Mouse (Mus musculus): ENCODE results near the gene Cend1. TPM values are rescaled to one million over a fixed set of nuclear protein-coding genes. Genes with fewer than 3 reads are reported as not detected.
"Not testable (repeated sequence)": the region's sequence is repeated elsewhere in the genome, so short reads cannot be mapped to it uniquely, and the experiment has no call there.

Gene Cend1
- total RNA-seq, 2 experiments from 2014 or later, result 111 to 122 TPM

DNA sequence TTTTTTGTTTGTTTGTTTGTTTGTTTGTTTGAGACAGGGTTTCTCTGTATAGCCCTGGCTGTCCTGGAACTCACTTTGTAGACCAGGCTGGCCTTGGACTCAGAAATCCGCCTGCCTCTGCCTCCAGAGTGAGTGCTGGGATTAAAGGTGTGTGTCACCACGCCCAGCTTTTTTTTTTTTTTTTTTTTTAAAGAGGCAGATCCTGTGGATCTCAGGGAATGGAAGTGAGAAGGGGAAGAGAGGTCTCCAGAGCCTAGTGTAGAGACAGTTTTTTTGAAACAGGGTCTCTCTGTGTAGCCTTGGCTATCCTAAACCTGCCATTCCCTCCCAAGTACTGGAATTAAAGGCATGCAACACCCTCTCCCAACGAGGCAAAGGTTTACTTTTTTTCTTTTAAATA lies 17.1 kb upstream of the Cend1 start:
- intact Hi-C loops (cut with DNase I); DNase-seq: not testable (repeated sequence)

DNA sequence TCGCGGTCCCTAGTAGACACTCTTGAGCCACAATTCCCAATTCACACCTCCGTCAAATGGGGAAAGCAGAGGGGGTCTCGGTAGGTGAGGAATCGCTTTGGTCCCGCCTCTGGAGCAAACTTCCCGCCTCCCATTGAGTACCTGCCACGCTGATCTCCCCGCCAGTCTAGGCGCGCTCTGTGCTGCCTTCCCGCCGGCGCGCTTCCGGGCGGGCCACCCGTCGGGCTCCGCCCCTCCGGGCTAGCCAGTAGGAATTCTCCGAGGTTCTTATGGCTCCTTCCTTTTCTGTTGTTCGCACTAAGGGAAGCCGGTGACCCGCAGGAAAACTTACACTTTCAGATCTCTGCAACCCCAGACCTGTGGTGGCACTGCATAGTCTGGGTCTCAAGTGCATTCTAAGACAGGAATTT lies 14.5 kb upstream of the Cend1 start, which contains the start of gene Pidd1:
Pidd1 (minus strand) TSS at position 198 of the 410 bp plus-strand sequence.
- DNase-seq, result no peak
- intact Hi-C loops (cut with DNase I), result no loop called here

DNA sequence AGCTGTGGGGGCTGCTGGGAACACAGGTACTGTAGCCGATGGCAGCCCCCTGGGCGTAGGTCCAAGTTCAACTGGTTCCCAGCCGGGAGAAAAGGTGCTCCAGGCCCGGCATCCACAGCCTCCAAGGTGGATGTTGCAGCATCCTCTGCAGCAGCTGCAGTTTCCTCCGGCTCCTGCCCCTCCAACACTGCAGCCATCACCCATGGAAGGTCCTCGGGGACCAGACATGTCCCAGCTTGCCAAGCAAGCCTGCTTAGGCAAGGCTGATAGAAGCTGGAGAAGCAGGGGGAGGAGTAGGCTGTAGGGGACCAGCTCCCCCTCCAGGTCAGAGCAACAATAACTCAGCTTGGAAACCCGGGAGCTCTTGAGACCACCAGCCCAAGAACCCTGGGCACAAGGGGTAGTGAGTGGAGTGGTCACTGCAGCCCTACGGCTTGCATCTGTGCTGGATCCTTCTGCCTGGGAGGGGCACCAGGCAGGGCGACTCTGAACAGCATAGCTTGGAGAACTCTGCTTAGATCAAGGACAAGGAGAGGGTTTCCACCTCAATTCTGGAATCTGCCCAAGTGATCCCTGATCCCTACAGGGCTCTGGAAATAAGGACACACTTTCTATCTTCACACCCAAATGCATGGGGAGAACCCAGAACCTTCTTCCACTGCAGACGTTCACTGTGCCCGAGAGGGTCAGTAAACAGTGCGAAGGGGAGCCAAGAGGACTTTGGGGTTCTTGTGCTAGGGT lies 14.0 kb upstream of the Cend1 start:
- intact Hi-C loops (cut with DNase I), result no loop called here
- peak; percentile 57 for DNase-seq

DNA sequence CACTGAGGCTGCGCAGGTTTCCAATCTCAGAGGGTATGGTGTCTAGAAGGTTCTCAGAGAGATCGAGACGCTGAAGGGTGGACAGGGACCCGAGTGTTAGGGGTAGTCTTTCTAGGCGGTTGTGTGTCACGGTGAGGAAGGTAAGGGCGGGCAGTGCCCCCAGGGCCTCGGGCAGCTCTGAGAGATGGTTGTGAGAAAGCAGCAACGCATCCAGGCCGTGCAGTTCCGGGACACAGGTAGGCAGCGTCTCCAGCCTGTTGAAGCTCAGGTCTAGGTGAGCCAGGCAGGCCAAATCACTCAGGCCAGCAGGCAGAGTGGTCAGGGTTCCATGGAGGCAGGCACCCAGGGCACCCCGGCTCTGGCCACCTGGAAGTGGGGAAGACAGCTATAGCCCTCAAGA lies 12.9 kb upstream of the Cend1 start:
- intact Hi-C loops (cut with DNase I), result no loop called here

DNA sequence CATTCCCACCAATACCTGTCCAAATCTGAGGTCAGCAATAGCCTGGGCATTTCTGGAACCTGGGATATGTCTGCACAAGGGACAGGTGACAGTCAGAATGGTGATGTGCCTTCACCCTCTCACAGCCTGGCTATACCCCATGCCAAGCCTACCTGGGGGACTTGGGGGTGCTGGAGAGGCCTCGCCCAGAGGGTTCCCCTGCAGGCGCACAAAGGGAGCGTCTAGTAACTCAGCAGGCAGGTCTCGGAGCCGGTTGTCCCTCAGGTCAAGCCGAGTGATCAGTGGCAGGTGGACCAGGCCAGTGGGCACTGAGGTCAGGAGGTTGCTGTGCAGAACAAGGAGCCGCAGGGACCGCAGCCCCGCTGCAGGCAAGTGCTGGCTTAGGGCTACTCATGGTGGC lies 12.2 kb upstream of the Cend1 start:
- DNase-seq, result no peak
- intact Hi-C loops (cut with DNase I), result no loop called here

More for the DNA sequence above, 12.9 kb upstream of the Cend1 start:
- DNase-seq, result no peak

DNA sequence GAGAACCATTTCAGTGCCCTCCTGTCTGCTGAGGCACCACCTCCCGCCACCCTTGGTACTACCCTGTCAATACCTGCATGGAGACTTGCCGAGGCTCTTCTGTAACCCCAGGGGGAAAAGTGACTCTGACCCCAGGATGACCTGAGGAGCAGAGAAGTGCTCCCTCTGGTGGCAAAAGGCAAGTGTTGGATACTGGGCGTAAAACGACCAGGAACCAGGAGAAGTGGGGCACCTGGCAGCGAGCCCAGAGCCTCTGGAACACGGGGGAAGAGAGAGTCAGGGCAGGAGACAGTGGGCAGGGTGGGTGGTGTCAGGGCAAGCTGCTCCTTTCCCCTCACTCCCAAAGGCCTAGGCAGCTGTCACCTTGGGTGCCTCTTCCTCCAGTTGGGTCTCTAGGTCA lies 11.3 kb upstream of the Cend1 start:
- peak; percentile 78 for DNase-seq
- intact Hi-C loops (cut with DNase I), result no loop called here

DNA sequence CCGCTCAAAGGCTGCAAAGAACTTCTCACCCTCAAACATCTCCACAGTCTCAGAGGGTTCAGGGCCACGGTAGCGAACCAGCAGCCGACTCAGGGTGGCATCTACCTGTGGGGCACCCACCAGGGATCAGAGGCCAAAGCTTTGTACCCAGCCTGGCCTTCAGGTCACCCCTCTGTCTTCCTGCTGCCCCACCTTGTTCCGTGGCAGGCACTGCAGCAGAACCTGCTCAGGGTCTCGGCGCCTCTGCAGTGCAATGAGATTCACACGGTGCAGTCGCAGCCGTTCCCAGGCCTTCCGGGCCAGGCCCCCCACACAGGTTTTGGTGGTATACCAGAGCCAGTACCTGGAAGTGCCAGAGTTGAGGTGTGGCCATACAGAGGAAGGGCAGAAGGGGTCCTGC lies 10.5 kb upstream of the Cend1 start:
- DNase-seq, result no peak
- intact Hi-C loops (cut with DNase I), result no loop called here

DNA sequence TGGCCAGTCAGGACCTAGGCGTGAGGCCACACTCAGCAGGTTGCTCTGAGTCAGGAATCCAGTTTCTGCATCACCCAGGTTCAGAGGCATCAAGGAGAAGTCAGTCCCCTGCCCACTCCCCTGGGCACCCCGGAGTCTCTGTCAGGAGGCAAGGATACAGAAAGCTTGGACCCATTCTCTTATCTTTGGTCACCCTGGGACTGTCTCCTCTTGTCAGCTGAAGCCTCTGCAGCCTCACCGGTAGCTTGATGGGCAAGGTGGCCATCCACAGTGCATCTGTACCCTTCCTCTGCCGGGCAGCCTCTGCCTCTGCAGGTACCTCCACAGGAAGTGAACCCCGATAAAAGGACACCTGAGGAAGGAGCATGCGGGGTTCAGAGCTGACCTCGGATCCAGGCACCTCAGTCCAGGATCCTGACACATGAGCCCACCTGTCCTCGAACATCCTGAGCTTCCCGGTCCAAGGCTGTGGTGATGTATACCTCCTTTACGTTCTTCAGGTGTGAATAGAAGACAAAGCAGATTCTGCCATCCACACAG lies 9.9 kb upstream of the Cend1 start:
- intact Hi-C loops (cut with DNase I), result no loop called here
- no peak for DNase-seq

DNA sequence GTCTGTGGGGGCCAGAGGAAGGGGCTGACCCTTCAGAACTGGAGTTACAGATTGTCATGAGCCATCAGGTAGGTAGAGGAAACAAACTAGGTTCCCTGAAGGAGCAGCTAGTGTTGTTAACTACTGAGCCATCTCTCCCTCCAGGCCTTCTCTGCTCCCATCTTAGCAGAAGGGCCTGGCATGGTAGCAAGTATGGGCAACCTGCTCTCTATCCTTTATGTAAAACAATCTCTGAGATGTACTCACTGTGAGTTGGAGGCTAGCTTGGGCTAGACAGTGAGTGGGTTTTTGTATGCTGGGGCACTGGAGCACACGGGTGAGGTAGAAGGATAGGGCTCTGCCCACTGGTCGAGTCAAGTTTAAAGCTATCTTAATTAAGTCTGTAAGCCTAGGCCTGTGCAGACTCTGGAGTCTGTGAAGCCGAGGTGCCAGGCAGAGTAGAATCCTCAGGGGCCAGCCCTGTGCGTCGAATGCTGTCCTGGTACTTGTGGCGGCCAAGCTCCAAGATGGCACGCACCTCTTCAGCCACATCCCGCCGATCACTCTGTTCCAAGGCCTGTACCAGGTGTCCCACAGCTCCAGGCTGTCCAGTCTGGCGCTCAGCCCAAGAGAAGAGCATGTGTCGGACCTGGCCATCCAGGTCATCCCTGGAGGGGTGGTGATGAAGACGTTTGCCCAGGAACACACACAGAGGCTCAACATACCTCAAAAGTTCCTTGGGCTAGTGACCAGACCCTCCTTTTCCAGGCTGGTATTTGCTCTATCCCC lies 9.1 kb upstream of the Cend1 start:
- intact Hi-C loops (cut with DNase I), result no loop called here
- DNase-seq, result no peak

DNA sequence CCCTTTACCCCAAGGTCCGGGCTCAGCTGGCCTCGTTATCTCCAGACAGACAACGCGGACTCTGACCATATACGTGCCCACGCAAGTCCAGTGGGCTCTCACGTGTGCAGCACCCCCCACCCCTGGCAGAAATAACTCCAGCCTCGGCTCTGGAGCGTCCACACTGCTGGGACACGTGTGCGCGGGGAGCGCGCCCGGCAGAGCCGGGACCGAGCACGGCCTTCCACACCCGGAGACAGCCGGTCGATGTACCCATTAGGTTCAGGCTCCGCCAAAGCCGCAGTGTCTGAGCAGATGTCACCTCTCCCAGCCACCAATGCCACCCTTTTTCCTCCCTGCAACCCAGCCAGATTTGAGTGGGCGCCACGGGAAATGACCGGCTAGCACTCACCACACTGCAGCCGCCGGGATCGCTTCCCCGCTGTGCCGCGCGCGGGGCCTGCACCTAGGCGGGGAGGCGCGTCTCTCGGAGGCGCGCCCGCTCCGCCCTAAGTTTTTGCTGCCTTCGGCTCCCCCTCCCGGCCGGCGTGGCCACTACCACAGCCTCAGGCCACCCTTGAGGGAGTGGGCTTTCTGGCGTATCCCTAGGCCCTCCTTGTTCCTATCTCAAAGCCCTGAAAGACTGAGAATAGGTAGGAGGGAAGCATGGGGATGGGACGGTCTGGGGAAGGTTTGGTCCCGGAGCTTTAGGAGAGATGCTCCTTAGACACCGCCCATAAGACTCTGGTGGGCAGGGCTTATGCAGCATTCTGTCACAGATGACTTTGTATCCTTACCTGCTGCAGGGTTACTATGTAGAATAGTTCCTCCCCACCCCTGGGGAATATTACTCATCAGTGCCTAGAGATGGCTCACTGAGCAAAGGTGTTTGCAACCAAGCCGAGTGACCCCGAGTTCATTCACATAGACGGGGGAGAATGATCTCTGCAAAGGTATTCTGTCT lies 8.2 kb upstream of the Cend1 start, which contains the start of gene Slc25a22:
Slc25a22 (minus strand) TSS at position 715 of the 943 bp plus-strand sequence.
- DNase-seq, result peak; percentile 86
- intact Hi-C loops (cut with DNase I), result no loop called here

DNA sequence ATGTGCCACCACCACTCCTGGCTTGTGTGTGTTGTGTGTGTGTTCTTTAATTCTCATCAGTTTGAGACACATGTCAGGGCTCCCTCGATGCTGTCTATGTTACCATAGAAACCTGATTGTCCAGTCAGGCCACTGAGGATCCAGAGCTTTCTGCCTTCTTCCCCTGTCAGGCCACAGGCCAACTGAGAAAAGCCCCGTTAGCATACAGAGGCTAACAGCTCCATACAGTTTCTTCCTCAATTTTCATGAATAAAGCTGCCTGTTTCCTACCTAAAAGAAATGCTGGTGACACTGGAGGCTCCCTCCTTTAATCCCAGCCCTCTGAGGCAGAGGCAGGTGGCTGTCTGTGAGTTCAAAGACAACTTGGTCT lies 7.2 kb upstream of the Cend1 start:
- no peak for DNase-seq
- intact Hi-C loops (cut with DNase I), result no loop called here

DNA sequence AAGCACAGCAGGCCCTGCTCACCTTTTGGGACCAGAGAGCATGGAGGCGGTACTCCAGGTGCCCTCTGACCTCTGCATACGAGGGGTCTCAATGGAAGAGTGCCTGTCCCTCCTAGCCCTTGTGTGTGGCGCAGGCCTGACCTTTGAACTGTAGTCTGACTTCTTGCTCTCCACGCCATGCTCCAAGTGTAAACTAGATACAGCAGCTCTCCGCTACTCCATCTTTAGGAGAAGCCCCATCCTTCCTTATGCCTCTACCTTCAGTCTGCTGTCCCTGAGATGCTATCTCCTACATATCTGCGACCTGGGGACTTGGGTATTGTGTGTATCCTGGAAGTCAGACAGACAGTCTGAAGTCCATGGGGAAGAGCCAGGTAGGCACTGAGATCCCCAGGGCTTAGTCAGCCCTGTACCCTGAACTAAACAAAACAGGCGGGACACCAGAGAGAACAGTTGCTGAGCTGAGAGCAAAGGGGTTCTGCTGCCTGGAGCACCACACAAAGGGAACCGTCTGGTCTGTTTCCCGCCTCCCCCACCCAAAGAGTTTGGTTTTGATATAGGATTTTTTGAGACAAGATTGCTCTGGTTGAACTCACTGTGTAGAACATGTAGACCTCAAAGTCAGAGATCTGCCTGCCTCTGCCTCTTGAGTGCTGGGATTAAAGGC lies 6.7 kb upstream of the Cend1 start:
- no peak for DNase-seq
- intact Hi-C loops (cut with DNase I), result no loop called here

DNA sequence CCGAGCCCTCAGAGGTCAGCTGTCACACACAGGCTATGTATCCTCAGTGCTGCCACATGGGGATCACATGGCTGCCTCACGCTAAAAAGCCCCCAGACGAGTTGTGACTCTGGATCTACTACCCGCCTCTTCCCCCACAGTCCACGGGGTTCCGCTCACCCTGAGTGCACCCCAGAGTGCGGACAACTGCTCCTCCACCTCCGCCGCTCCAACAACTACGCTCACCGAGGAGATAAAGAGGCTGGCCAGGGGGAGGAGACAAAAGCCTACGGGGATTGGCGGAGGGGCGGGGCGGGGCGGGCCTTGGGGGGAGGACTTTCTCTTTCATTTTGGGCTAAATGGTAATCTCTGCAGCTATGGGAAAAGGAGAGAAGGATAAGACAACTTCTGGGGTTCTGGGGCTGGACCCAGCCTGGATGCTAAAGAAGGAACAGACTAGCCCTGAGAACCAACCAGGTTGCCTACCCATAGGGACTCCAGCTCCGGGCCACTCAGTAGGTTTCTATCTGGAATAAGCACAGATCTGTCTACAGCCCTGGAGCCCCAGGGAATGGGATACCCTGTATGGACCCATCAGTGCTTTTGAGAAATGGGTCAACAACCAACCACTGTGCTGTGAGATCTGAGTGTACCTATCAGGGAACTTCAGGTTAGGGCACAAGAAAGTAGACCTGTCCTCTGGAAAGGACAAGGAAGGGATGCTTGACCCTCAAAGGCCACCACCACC lies 6.0 kb upstream of the Cend1 start:
- peak; percentile 49 for DNase-seq
- intact Hi-C loops (cut with DNase I), result no loop called here

DNA sequence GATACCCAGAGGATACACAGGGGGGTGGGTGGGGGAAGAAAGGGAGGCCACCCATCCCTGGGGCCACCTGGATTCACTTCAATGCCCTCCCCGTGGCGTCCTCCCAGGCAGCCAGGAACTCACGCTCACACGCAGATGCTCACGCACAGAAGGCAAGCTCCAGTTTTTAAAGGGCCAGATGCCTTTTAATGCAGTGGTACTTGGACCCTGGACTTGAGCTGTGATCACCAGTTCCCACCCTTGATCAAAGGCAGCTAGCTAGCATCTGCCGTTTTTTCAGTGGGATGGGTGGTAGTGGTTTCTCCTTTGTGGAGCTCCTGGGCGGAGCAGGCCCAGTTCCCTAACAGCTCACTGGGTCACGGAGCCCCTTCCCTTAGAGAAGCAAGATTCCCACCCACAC lies 5.2 kb upstream of the Cend1 start:
- intact Hi-C loops (cut with DNase I), result no loop called here

DNA sequence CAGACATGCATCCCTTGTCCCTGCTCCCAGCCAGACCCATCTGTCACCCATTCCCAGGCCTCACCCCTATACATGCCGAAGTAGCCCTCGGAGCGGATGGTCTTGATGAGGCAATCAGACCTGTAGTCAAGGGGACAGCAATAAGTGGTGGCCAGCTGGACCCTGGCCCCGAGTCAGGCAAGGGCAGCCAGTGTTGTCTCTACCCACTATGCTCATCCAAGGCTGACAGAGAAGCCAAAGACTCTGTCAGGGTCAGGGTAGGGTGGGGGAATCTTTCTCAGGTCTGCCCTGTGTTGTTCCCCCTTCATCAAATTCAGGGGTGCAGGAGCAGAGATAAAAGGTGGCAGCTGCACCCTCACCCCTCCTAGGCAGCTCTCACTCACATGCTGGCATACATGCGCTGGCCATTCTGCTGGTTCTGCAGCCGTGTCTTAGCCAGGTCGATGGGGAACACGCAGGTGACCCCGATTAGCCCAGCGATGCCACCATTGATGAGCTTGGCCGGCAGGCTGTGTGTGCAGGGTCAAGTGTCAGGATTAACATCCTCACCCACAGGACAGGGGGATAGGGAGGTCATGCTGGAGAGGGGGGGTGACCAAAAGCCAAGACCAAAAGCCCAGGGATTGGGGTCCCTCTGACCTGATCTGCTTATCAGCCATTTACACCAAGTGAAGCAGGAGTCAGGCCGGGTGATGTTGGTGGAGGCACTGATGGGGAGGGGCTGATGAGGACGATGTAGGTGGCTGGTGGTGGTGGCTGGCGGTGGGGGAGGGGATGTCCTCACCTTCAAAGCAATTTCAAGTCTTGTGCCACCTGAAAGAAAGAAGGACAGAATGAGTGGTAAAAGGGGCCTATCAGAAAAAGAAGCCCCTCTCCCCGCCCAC lies 4.5 kb upstream of the Cend1 start:
- intact Hi-C loops (cut with DNase I), result no loop called here
- peak; percentile 51 for DNase-seq

More for the DNA sequence above, 5.2 kb upstream of the Cend1 start:
- DNase-seq, result peak; percentile 44

DNA sequence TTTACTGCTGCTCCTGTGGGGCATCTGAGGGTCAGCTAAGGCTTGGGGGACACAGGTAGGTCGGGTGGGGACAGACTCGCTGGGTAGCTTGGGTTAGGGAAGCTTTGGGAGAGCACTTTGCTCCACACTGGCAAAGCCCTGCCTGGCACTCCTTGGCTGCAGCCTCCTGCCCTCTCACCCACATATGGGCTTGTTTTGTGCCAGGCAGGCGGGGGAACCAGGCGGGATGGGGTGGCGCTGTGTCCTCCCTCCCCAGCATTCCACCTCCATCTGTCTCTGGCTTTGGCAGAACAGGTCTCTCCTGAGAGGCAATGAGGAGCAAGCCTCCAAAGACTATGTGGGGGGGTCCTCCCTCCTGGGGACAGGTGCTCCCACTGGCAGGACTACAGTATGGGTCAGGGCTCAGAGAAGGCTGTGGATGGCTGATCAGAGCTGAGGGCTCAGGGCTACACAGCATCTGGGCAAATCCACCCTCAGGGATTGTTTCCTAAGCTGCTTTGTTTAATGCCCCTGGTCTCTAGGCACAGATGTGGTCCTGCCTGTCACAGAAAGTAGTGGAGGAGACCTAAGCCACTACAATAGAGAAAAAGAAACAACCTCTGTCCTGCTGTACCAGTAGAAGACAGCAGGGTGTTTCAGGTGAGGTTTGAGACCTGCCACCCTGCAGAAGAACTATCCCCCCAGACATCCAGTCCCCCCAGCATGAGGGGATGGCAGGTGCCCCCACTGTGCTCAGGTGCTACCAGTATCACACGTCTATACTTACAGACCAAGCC lies 3.6 kb upstream of the Cend1 start:
- peak; percentile 84 for DNase-seq
- intact Hi-C loops (cut with DNase I), result no loop called here

DNA sequence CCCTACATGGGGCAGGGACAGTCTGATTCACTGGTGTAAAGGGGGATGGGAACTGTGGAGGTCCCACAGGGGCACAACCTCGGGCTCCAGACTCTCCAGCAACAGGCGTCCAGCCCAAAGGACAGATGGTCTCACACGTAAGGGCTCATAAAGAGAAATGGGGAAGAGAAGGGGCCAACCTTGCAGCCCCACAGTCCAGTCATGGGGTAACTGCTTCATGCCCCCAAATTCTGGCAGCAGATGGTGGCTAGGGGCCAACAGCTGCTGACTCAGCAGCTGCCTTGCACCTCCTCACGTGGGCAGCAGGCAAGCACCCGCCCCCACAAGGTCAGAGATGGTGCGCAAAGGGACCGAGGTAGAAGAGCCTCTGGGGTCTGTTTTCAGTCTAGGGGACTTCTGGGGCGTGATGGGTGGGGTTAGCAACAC lies 2.9 kb upstream of the Cend1 start:
- intact Hi-C loops (cut with DNase I), result no loop called here
- peak; percentile 66 for DNase-seq

All from left cerebral cortex, postnatal 4 days (tissue).